Mouse (Mus musculus): ENCODE data around the gene Gm20388.

DNA sequence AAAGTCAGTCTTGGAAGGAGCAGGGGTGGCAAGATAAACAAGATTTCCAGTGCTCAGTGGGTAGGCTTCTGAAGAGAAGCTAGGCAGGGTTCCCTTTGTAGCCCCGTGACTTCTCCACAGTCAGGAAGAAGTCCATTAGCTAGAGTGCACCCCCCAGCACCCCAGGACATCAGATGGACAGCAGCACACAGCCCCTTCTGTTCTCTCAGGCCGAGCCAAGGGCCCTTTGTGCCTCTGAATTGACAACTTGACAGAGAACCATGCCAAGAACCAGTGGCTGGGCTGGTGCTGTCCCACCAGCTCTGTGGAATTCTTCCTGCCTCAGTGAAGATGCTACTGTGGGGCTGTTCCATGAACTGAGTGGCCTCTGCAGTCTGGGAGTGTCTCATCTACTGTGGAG lies 1947.1 kb downstream of the Gm20388 start:
- TF ChIP-seq CTCF (IDR thresholded peaks at IDR 0.05; ENCODE audit: extremely low read depth, insufficient read depth, low read length) (no peak), POLR2A (IDR thresholded peaks at IDR 0.05; ENCODE audit: extremely low read depth, insufficient read depth, low read length) (no peak)

All from cortical plate, adult 2 months (tissue).